Mouse (Mus musculus) embryonic facial prominence, embryonic 14.5 days (tissue): ENCODE measurements at regions not wholly inside any gene's neighbourhood (a gene's known extent, or its start where the extent isn't known, plus 50 kb on each side); places are given as distances from the start of the nearest gene placed in this dataset.

Source experiments
- ATAC-seq: fragments of 200-750 bp; cut with Nextera tagmentation; 2 replicates; pipeline ENCODE4 v1.8.0; 2017; ENCODE audit warnings: low read depth, moderate number of reproducible peaks, moderate TSS enrichment
- DNase-seq: peaks from one replicate; pipeline ENCODE4 v3.0.0-alpha.2; 2015; ENCODE audit warnings: low spot score
- H3K27ac ChIP-seq: fragments of 300-500 bp; sonication (generic); replicated peaks from 2 replicates; pipeline ENCODE4 v1.5.1; 2014; ENCODE audit warnings: low read depth, mild to moderate bottlenecking, low read length, moderate library complexity
- H3K27me3 ChIP-seq: fragments of 300-500 bp; sonication (generic); replicated peaks from 2 replicates; pipeline ENCODE4 v1.6.1; 2014; ENCODE audit warnings: low read length; ENCODE audit not compliant: control insufficient read depth, insufficient read depth
- H3K36me3 ChIP-seq: fragments of 300-500 bp; sonication (generic); 2 replicates; pipeline ENCODE4 v1.6.1; 2014; ENCODE audit warnings: low read length, mixed read lengths; ENCODE audit not compliant: control insufficient read depth, insufficient read depth
- H3K4me1 ChIP-seq: fragments of 300-500 bp; sonication (generic); 2 replicates; pipeline ENCODE4 v1.6.1; 2014; ENCODE audit warnings: antibody characterized with exemption, low read length; ENCODE audit not compliant: control insufficient read depth, insufficient read depth
- H3K4me2 ChIP-seq: fragments of 300-500 bp; sonication (generic); 2 replicates; pipeline ENCODE4 v1.6.1; 2014; ENCODE audit warnings: low read depth, mild to moderate bottlenecking, low read length, moderate library complexity, mixed read lengths
- H3K4me3 ChIP-seq: fragments of 300-500 bp; sonication (generic); 2 replicates; pipeline ENCODE4 v1.5.1; 2014; ENCODE audit warnings: low read depth, mild to moderate bottlenecking, low read length
- H3K9ac ChIP-seq: fragments of 300-500 bp; sonication (generic); 2 replicates; pipeline ENCODE4 v1.6.1; 2014; ENCODE audit warnings: low read depth, mild to moderate bottlenecking, low read length, moderate library complexity, mixed read lengths
- H3K9me3 ChIP-seq: fragments of 300-500 bp; sonication (generic); 2 replicates; pipeline ENCODE4 v1.6.1; 2016; ENCODE audit warnings: low read length; ENCODE audit not compliant: control insufficient read depth
- WGBS: fragments of 180-500 bp; shearing (Covaris S2); extraction: QIAGEN DNeasy Blood & Tissue Kit; methylation state at CpG from one replicate; pipeline ENCODE4 v1.1.7; 2014; 5-methylcytosine and 5-hydroxymethylcytosine counted together

GRCm38 (mm10) chr15:64613503-64613902 is 204.0 kb upstream of the Gm21798 start:
- Histone ChIP-seq H3K27ac (no peak overlapping the region), H3K4me2 (0 out of 2 replicates have a peak overlapping the region, but pooled peaks have one; percentile 1), H3K4me3 (no peak overlapping the region), H3K4me1 (peaks cover 4% of the 10 kb centered on the region; the same call in 1 of the 2 replicates), H3K9ac (no peak overlapping the region), H3K27me3 (no peaks in the 10 kb centered on the region), H3K9me3 (no peaks in the 10 kb centered on the region), H3K36me3 (no peaks in the 10 kb centered on the region)
- 25% methylated on average over 4 of the region's 4 CpGs for WGBS
- DNase-seq, result peak; percentile 43
- ATAC-seq, result no peak

- no peak overlapping the region for H3K4me2 ChIP-seq
- no peak for ATAC-seq
- H3K27ac ChIP-seq, result no peak overlapping the region
- WGBS, result 64% methylated on average over 3 of the region's 3 CpGs
- H3K36me3 ChIP-seq, result no peaks in the 10 kb centered on the region
- no peak overlapping the region for H3K9ac ChIP-seq
- no peak overlapping the region for H3K4me3 ChIP-seq
- no peaks in the 10 kb centered on the region for H3K9me3 ChIP-seq
- peaks cover 4% of the 10 kb centered on the region; the same call in 1 of the 2 replicates for H3K4me1 ChIP-seq
- no peaks in the 10 kb centered on the region for H3K27me3 ChIP-seq
- peak; percentile 24 for DNase-seq
Observed at GRCm38 (mm10) chr15:64618471-64618870, 199.0 kb upstream of the Gm21798 start.

GRCm38 (mm10) chr15:64621876-64622275 is 195.6 kb upstream of the Gm21798 start:
- WGBS, result 75% methylated on average over 3 of the region's 3 CpGs
- H3K4me2 ChIP-seq, result no peak overlapping the region

GRCm38 (mm10) chr15:64622591-64622990 is 194.9 kb upstream of the Gm21798 start:
- ATAC-seq (no peak), DNase-seq (no peak)
- Histone ChIP-seq H3K4me3 (no peak overlapping the region), H3K9ac (no peak overlapping the region), H3K4me1 (no peaks in the 10 kb centered on the region), H3K27ac (no peak overlapping the region), H3K36me3 (no peaks in the 10 kb centered on the region), H3K27me3 (no peaks in the 10 kb centered on the region), H3K9me3 (no peaks in the 10 kb centered on the region), H3K4me2 (no peak overlapping the region)
- 61% methylated on average over 4 of the region's 4 CpGs for WGBS

More at GRCm38 (mm10) chr15:64621876-64622275, 195.6 kb upstream of the Gm21798 start:
- no peak for ATAC-seq
- no peaks in the 10 kb centered on the region for H3K27me3 ChIP-seq
- no peak for DNase-seq
- H3K4me3 ChIP-seq, result no peak overlapping the region
- no peaks in the 10 kb centered on the region for H3K9me3 ChIP-seq
- no peak overlapping the region for H3K27ac ChIP-seq
- H3K9ac ChIP-seq, result no peak overlapping the region
- H3K4me1 ChIP-seq, result no peaks in the 10 kb centered on the region
- H3K36me3 ChIP-seq, result no peaks in the 10 kb centered on the region

GRCm38 (mm10) chr15:64626359-64626758 is 191.1 kb upstream of the Gm21798 start:
- H3K4me2 ChIP-seq, result no peak overlapping the region
- H3K27me3 ChIP-seq, result no peaks in the 10 kb centered on the region
- no peak overlapping the region for H3K27ac ChIP-seq
- no peak overlapping the region for H3K9ac ChIP-seq
- no peaks in the 10 kb centered on the region for H3K9me3 ChIP-seq
- no peaks in the 10 kb centered on the region for H3K36me3 ChIP-seq
- DNase-seq, result no peak
- no peak for ATAC-seq
- H3K4me3 ChIP-seq, result no peak overlapping the region
- WGBS, result 86% methylated on average over 6 of the region's 6 CpGs
- no peaks in the 10 kb centered on the region for H3K4me1 ChIP-seq

- 0 out of 2 replicates have a peak, but pooled peaks have one; percentile 18 for ATAC-seq
- 20% methylated on average over 9 of the region's 9 CpGs for WGBS
- peak overlapping the region; percentile 21 for H3K4me2 ChIP-seq
Observed at GRCm38 (mm10) chr15:64627258-64627657, 190.2 kb upstream of the Gm21798 start.

More at GRCm38 (mm10) chr15:64627258-64627657, 190.2 kb upstream of the Gm21798 start:
- Histone ChIP-seq H3K27me3 (no peaks in the 10 kb centered on the region), H3K4me3 (no peak overlapping the region), H3K4me1 (no peaks in the 10 kb centered on the region), H3K9ac (no peak overlapping the region), H3K27ac (no peak overlapping the region), H3K9me3 (no peaks in the 10 kb centered on the region), H3K36me3 (no peaks in the 10 kb centered on the region)
- DNase-seq, result peak; percentile 77
